Mouse (Mus musculus) cerebellum, adult (tissue): Measurements from ENCODE around the gene Insyn1.
A peak's percentile ranks its signal among the peaks of the same experiment; 100 is the strongest.

ENCODE experiments used
- ATAC-seq: cut with Nextera tagmentation; 2 replicates; pipeline ENCODE4 v1.9.2; 2017; ENCODE audit warnings: mild to moderate bottlenecking, moderate library complexity, mixed read lengths; ENCODE audit not compliant: insufficient number of reproducible peaks, low FRiP score, low TSS enrichment

Gene Insyn1

GRCm38 (mm10) chr9:58487851-58488801, at the start of gene Insyn1:
Insyn1 (plus strand) TSS chr9:58488603.
- ATAC-seq: peak; percentile 69; the same call in 1 of the 2 replicates

- no peak for ATAC-seq
These were observed 49.4 kb upstream of the Insyn1 start for GRCm38 (mm10) chr9:58438921-58439396.

GRCm38 (mm10) chr9:58440100-58440499, 48.3 kb upstream of the Insyn1 start:
- ATAC-seq: peak; percentile 41; the same call in 1 of the 2 replicates

GRCm38 (mm10) chr9:58440614-58441013, 47.8 kb upstream of the Insyn1 start:
- ATAC-seq: peak; percentile 57; the same call in 1 of the 2 replicates

- ATAC-seq: 0 out of 2 replicates have a peak, but pooled peaks have one; percentile 36
These were observed 46.9 kb upstream of the Insyn1 start for GRCm38 (mm10) chr9:58441351-58442104.

- ATAC-seq: no peak
These were observed 46.0 kb upstream of the Insyn1 start for GRCm38 (mm10) chr9:58442105-58443010.

- ATAC-seq: no peak
These were observed 45.3 kb upstream of the Insyn1 start for GRCm38 (mm10) chr9:58443061-58443460.

- ATAC-seq: no peak
These were observed 41.6 kb upstream of the Insyn1 start for GRCm38 (mm10) chr9:58446829-58447228.

- no peak for ATAC-seq
These were observed 40.3 kb upstream of the Insyn1 start for GRCm38 (mm10) chr9:58447997-58448595.

- ATAC-seq: no peak
These were observed 38.9 kb upstream of the Insyn1 start for GRCm38 (mm10) chr9:58449526-58449925.

GRCm38 (mm10) chr9:58453791-58454378, 34.5 kb upstream of the Insyn1 start:
- ATAC-seq: no peak

GRCm38 (mm10) chr9:58454886-58455285, 33.5 kb upstream of the Insyn1 start:
- no peak for ATAC-seq

GRCm38 (mm10) chr9:58455798-58456197, 32.6 kb upstream of the Insyn1 start:
- no peak for ATAC-seq

- ATAC-seq: no peak
These were observed 30.9 kb upstream of the Insyn1 start for GRCm38 (mm10) chr9:58457481-58457955.

- no peak for ATAC-seq
These were observed 30.1 kb upstream of the Insyn1 start for GRCm38 (mm10) chr9:58458341-58458740.

GRCm38 (mm10) chr9:58458856-58459553, 29.4 kb upstream of the Insyn1 start:
- no peak for ATAC-seq

- ATAC-seq: no peak
These were observed 20.9 kb upstream of the Insyn1 start for GRCm38 (mm10) chr9:58467345-58468025.

GRCm38 (mm10) chr9:58470466-58470865, 17.9 kb upstream of the Insyn1 start:
- no peak for ATAC-seq
